Mouse (Mus musculus) liver, embryonic 15.5 days (tissue): ENCODE results near the gene Per2. TPM values are rescaled to one million over a fixed set of nuclear protein-coding genes. Genes with fewer than 3 reads are reported as not detected.

Experiments
- ATAC-seq: fragments of 200-750 bp; cut with Nextera tagmentation; 2 replicates; pipeline ENCODE4 v1.8.0; 2017; ENCODE audit warnings: moderate number of reproducible peaks, mild to moderate bottlenecking, moderate library complexity; ENCODE audit not compliant: insufficient read depth
- H3K27ac ChIP-seq: fragments of 300-500 bp; sonication (generic); replicated peaks from 2 replicates; pipeline ENCODE4 v1.5.1; 2015; ENCODE audit warnings: mild to moderate bottlenecking, inconsistent platforms
- H3K27me3 ChIP-seq: fragments of 300-500 bp; sonication (generic); 2 replicates; pipeline ENCODE4 v1.6.1; 2015; ENCODE audit warnings: mild to moderate bottlenecking, inconsistent platforms
- H3K36me3 ChIP-seq: fragments of 300-500 bp; sonication (generic); replicated peaks from 2 replicates; pipeline ENCODE4 v1.6.1; 2015; ENCODE audit warnings: moderate library complexity, mild to moderate bottlenecking, inconsistent platforms
- H3K4me1 ChIP-seq: fragments of 300-500 bp; sonication (generic); replicated peaks from 2 replicates; pipeline ENCODE4 v1.6.1; 2015; ENCODE audit warnings: inconsistent platforms
- H3K4me2 ChIP-seq: fragments of 300-500 bp; sonication (generic); 2 replicates; pipeline ENCODE4 v1.6.1; 2015; ENCODE audit warnings: moderate library complexity, mild to moderate bottlenecking, inconsistent platforms
- H3K4me3 ChIP-seq: fragments of 300-500 bp; sonication (generic); replicated peaks from 2 replicates; pipeline ENCODE4 v1.5.1; 2015; ENCODE audit warnings: mild to moderate bottlenecking, inconsistent platforms
- H3K9ac ChIP-seq: fragments of 300-500 bp; sonication (generic); 2 replicates; pipeline ENCODE4 v1.6.1; 2015; ENCODE audit warnings: moderate library complexity, mild to moderate bottlenecking, inconsistent platforms
- H3K9me3 ChIP-seq: fragments of 300-500 bp; sonication (generic); replicated peaks from 2 replicates; pipeline ENCODE4 v1.6.1; 2016; ENCODE audit warnings: inconsistent platforms
- WGBS: fragments of 180-500 bp; shearing (Covaris S2); methylation state at CpG from one replicate; pipeline ENCODE4 v1.1.7; 2015; ENCODE audit warnings: mixed read lengths; ENCODE audit not compliant: insufficient replicate concordance; 5-methylcytosine and 5-hydroxymethylcytosine counted together
- polyA plus RNA-seq: library from polyadenylated mRNA; unstranded; fragments of >200 nt; fragmentation: Nextera tagmentation; extraction: Ambion mirVana; gene quantifications from 2 replicates; pipeline ENCODE4 v1.2.1, GENCODE M21; 2015

The Per2 gene
- polyA plus RNA-seq, 1 experiment from 2014 or later, result 2.3 TPM

GRCm38 (mm10) chr1:91413536-91413897 lies 45.6 kb downstream of the Per2 start:
- Histone ChIP-seq H3K4me2 (peak overlapping the region; percentile 97), H3K36me3 (peaks cover 6% of the 10 kb centered on the region), H3K4me3 (peak overlapping the region; percentile 76), H3K9me3 (no peaks in the 10 kb centered on the region), H3K27me3 (peaks cover 33% of the 10 kb centered on the region), H3K4me1 (peaks cover 30% of the 10 kb centered on the region), H3K9ac (peak overlapping the region; percentile 46), H3K27ac (peak overlapping the region; percentile 67)
- under 1% methylated on average over 14 of the region's 14 CpGs for WGBS
- no peak; the same call in none of the 2 replicates for ATAC-seq

GRCm38 (mm10) chr1:91413030-91413506 lies 46.1 kb downstream of the Per2 start:
- H3K4me1 ChIP-seq, result peaks cover 30% of the 10 kb centered on the region
- under 1% methylated on average over 34 of the region's 34 CpGs for WGBS
- H3K9ac ChIP-seq, result peak overlapping the region; percentile 70
- peak overlapping the region; percentile 76 for H3K4me3 ChIP-seq
- peak overlapping the region; percentile 97 for H3K4me2 ChIP-seq
- peak; percentile 92 for ATAC-seq
- H3K9me3 ChIP-seq, result no peaks in the 10 kb centered on the region
- H3K36me3 ChIP-seq, result peaks cover 6% of the 10 kb centered on the region; the same call in 1 of the 2 replicates
- peak overlapping the region; percentile 67 for H3K27ac ChIP-seq
- peaks cover 33% of the 10 kb centered on the region for H3K27me3 ChIP-seq

DNA sequence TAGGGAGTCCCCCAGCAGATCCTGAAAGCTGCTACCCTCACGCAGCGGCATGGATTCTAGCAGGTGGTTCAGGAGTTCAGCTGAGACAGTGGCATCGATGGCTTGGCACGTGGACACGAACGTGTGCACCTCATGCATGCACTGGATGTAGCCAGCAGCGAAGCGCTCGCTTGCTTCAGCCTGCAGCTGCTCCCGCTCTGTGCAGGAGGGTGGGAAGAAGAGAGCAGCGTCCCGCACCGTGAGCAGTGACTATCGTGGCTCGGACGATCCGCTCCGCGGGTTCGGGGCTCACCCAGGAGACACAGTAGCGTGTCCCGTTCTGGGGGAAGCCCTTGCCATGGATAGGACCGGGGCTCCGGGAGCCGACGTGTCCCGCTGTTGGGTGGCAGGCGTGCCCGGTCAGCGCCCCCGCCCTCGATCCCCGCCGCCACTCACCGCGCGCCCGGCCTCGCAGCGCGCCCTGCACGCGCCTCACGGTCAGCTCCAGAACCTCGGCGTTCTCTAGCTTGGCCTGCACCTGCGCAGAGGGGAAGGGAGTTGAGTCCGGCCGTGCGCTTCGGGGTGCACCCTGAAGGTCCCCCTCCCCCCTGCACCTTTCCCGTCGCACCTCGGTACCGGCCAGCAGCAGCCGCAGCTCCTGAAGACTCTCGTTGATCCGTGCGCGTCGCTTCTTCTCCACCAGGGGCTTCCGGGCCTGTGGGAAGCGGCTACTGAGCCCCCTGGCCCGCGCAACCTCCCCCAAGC lies 46.7 kb downstream of the Per2 start:
- ATAC-seq, result peak; percentile 43
- peak overlapping the region; percentile 53; the same call in 1 of the 2 replicates for H3K27ac ChIP-seq
- no peaks in the 10 kb centered on the region for H3K9me3 ChIP-seq
- peaks cover 33% of the 10 kb centered on the region for H3K27me3 ChIP-seq
- 4% methylated on average over 62 of the region's 65 CpGs for WGBS
- no peaks in the 10 kb centered on the region; the same call in 1 of the 2 replicates for H3K36me3 ChIP-seq
- H3K9ac ChIP-seq, result peak overlapping the region; percentile 70
- peak overlapping the region; percentile 76 for H3K4me3 ChIP-seq
- H3K4me1 ChIP-seq, result peaks cover 30% of the 10 kb centered on the region
- H3K4me2 ChIP-seq, result peak overlapping the region; percentile 97

DNA sequence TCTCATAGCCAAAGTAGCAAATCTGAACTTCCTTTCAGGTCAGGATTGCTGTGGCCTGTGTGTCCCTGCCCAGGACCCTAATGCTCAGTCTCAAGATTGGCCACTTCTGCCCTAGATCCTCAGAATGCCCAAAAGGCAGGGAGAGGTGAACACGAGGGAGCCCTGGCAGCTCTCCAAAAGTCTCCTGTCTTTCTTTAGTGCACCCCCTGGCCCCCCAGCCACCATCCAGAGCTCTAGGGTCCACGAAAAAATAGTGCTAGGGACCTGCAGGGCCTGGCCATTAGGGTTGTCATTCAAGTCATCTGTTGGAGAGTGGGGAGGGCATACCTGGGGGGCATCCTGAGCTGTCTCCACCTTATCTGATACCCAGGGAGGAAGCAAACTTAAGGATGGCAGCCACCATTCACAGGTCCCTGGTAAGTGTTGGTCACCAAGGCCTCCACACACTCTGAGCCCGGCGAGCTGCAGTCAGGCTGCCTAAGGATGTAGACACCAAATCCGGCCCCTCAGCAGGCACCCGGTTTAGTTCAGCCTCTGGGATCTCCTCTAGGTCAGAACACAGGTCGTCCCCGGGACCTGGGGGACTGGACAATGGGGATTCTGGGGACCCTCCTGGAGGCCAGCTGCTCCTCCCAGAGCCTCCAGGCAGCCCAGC lies 47.4 kb downstream of the Per2 start:
- 69% methylated on average over 8 of the region's 8 CpGs for WGBS
- Histone ChIP-seq H3K4me2 (peak overlapping the region; percentile 97), H3K27me3 (peaks cover 37% of the 10 kb centered on the region), H3K4me3 (peak overlapping the region; percentile 76), H3K36me3 (no peaks in the 10 kb centered on the region), H3K4me1 (peaks cover 30% of the 10 kb centered on the region), H3K27ac (no peak overlapping the region), H3K9me3 (no peaks in the 10 kb centered on the region), H3K9ac (no peak overlapping the region)
- no peak for ATAC-seq

DNA sequence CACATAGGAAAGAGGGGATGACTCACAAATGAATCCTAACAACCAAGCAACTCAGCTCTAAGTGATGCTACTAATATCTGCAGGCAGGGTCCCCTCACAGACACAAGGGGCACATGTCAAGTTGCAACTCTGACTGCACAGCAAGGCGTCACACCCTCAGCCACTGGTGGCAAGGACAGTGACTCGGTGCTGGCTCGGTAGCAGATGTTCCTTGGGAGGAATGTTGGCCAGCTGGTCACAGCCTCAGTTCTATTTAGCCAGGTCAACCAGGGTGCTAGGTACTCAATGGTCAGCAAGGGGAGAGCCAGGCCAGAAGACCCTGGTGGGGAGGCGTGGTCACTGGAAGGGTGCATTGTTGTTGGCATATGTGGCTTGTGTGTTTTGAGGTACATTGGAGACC lies 51.3 kb downstream of the Per2 start:
- H3K9me3 ChIP-seq, result no peaks in the 10 kb centered on the region
- 67% methylated on average over 4 of the region's 4 CpGs for WGBS
- H3K27ac ChIP-seq, result no peak overlapping the region
- H3K4me3 ChIP-seq, result no peak overlapping the region
- H3K4me1 ChIP-seq, result peaks cover 13% of the 10 kb centered on the region
- peaks cover 44% of the 10 kb centered on the region for H3K27me3 ChIP-seq
- no peak overlapping the region for H3K4me2 ChIP-seq
- H3K9ac ChIP-seq, result no peak overlapping the region
- no peak for ATAC-seq
- no peaks in the 10 kb centered on the region for H3K36me3 ChIP-seq

- no peak overlapping the region for H3K9ac ChIP-seq
- H3K4me1 ChIP-seq, result no peaks in the 10 kb centered on the region
- no peak overlapping the region for H3K4me3 ChIP-seq
- no peak overlapping the region for H3K27ac ChIP-seq
- no peaks in the 10 kb centered on the region for H3K9me3 ChIP-seq
- H3K4me2 ChIP-seq, result no peak overlapping the region
- 41% methylated on average over 23 of the region's 23 CpGs for WGBS
- no peak for ATAC-seq
- H3K27me3 ChIP-seq, result peaks cover 34% of the 10 kb centered on the region
- no peaks in the 10 kb centered on the region for H3K36me3 ChIP-seq
These were observed 53.5 kb downstream of the Per2 start for GRCm38 (mm10) chr1:91405406-91406169.

DNA sequence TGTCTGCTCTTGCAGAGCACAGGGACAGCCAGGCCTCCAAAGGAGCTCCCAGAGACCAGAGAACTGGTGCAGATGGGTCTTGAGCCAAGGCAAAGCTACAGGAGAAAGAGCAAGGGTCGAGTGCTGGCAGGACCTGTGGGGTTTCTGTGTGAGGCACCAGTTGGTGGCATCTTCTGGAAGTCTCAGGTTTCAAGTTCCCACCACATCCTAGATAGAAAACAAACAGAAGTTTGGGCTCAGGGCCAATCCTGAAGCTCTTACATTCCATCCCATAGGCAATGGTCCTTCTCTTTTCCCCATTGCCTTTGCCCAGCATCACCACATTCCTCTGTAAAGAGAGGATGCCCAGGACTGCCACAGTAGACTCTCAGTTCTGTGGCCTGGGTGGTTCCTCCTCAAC lies 54.1 kb downstream of the Per2 start:
- no peaks in the 10 kb centered on the region for H3K9me3 ChIP-seq
- no peaks in the 10 kb centered on the region for H3K36me3 ChIP-seq
- no peak overlapping the region for H3K27ac ChIP-seq
- H3K27me3 ChIP-seq, result peaks cover 34% of the 10 kb centered on the region
- no peak overlapping the region for H3K4me3 ChIP-seq
- no peak overlapping the region for H3K4me2 ChIP-seq
- 18% methylated on average over 1 of the region's 1 CpGs for WGBS
- no peak for ATAC-seq
- H3K9ac ChIP-seq, result no peak overlapping the region
- no peaks in the 10 kb centered on the region for H3K4me1 ChIP-seq

DNA sequence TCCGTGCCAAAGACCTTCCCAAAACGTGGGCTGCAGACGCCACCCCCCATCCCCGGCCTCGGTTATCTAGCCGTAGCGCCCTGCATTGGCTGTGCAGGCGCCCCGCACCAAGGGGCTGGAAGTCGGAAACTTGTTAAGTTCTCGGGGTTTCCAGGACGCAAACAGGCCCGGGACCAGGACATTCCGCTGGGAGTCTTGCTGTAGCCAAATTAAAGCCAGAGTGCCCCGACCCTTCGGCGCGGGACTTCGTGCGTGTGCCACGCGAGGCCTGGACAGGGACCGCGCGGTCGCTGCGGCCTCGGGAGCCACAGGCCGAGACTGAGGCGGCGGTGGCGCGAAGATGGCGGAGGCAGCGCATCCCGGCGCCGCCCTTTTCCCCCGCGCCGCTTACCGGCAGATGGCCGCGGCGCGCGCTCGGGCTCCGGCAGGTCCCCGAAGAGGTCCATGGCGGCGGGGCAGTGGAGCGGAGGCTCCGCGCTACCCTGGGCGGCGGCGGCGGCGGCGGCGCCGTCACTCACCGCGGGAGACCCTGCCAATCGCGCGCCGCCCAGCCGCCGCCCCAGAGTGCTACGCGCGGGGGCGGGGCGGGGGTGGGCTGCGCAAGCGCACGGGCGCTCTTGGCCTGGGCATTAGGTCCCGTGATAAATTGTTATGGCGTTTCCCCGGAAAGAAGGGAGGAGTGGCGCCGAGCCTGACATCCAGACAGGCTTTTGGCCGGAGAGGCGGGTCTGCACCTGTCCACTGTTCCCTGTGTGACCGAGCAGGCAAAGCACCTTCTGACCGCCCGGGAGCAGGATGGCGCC lies 60.7 kb downstream of the Per2 start, which contains the start of gene Ilkap:
Gene Ilkap (minus strand): TSS at position 556 of the 803 bp plus-strand sequence.
- peak within 1 kb of the TSS; percentile 88 for H3K27ac ChIP-seq
- H3K4me3 ChIP-seq, result peak within 1 kb of the TSS; percentile 89
- H3K27me3 ChIP-seq, result peaks cover 6% of the 10 kb centered on the region; the same call in 1 of the 2 replicates
- WGBS, result under 1% methylated on average over 91 of the region's 91 CpGs
- peak within 1 kb of the TSS; percentile 87 for H3K9ac ChIP-seq
- ATAC-seq, result peak; percentile 97
- peaks cover 25% of the 10 kb centered on the region for H3K36me3 ChIP-seq
- H3K9me3 ChIP-seq, result no peaks in the 10 kb centered on the region
- peaks cover 32% of the 10 kb centered on the region for H3K4me1 ChIP-seq
- H3K4me2 ChIP-seq, result peak within 1 kb of the TSS; percentile 84

- H3K27ac ChIP-seq, result peak overlapping the region; percentile 88
- H3K4me1 ChIP-seq, result peaks cover 32% of the 10 kb centered on the region
- no peak for ATAC-seq
- H3K36me3 ChIP-seq, result peaks cover 30% of the 10 kb centered on the region
- H3K4me3 ChIP-seq, result peak overlapping the region; percentile 89
- H3K4me2 ChIP-seq, result peak overlapping the region; percentile 84
- no peaks in the 10 kb centered on the region for H3K9me3 ChIP-seq
- peaks cover 5% of the 10 kb centered on the region; the same call in 1 of the 2 replicates for H3K27me3 ChIP-seq
- WGBS, result under 1% methylated on average over 12 of the region's 12 CpGs
- peak overlapping the region; percentile 87 for H3K9ac ChIP-seq
These were observed 61.2 kb downstream of the Per2 start for GRCm38 (mm10) chr1:91397927-91398259.

DNA sequence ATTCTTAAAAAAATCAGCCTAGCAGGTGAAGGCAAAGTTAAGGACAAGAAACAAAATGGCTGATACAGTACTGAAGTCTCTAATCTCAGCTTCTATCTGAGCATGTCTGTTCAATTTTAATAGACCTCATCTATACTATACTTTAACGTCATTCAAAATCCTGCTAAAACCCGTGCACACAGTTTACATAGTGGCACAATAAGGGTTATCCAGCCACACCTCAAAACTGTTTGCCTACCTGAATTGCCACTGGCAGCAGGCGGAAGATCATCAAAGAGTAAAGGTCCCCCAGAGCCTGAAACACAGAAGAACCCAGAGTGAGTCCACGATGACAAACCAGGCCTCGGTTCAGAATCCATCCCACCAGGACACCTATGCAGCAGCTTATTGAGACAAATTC lies 68.8 kb downstream of the Per2 start:
- Histone ChIP-seq H3K4me1 (peaks cover 6% of the 10 kb centered on the region; the same call in 1 of the 2 replicates), H3K4me2 (no peak overlapping the region), H3K27ac (no peak overlapping the region), H3K27me3 (no peaks in the 10 kb centered on the region), H3K9ac (no peak overlapping the region), H3K4me3 (no peak overlapping the region), H3K9me3 (no peaks in the 10 kb centered on the region), H3K36me3 (peaks cover 92% of the 10 kb centered on the region)
- 82% methylated on average over 5 of the region's 5 CpGs for WGBS
- no peak for ATAC-seq
